Mouse (Mus musculus): ENCODE measurements at regions not wholly inside any gene's neighbourhood (a gene's known extent, or its start where the extent isn't known, plus 50 kb on each side); places are given as distances from the start of the nearest gene placed in this dataset.

GRCm38 (mm10) chr12:77135661-77136060, 102.3 kb upstream of the Fut8 start:
- no peak for DNase-seq (ENCODE audit: low spot score)

DNA sequence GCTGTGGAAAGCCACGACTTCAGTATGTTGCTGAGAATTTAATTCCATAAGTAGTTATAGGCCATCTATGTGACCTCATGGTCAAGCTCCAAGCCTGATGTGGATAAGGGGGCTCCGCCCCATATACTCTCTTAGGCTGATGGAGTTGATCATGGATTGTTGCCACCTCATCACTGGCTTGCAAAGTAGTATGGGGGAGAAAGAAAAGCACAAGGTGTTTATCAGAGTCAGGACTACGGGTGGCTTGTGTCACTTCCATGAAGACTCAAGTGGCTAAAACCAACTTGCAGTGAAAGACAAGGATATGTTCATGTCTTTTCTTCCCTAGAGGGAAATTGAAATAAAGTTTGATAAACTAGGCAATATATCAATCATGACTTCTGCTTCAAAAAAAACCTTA, 102.9 kb upstream of the Fut8 start:
- DNase-seq (ENCODE audit: low spot score), result no peak

- no peak for DNase-seq (ENCODE audit: low spot score)
Observed at GRCm38 (mm10) chr12:77134306-77135010, 103.5 kb upstream of the Fut8 start.

DNA sequence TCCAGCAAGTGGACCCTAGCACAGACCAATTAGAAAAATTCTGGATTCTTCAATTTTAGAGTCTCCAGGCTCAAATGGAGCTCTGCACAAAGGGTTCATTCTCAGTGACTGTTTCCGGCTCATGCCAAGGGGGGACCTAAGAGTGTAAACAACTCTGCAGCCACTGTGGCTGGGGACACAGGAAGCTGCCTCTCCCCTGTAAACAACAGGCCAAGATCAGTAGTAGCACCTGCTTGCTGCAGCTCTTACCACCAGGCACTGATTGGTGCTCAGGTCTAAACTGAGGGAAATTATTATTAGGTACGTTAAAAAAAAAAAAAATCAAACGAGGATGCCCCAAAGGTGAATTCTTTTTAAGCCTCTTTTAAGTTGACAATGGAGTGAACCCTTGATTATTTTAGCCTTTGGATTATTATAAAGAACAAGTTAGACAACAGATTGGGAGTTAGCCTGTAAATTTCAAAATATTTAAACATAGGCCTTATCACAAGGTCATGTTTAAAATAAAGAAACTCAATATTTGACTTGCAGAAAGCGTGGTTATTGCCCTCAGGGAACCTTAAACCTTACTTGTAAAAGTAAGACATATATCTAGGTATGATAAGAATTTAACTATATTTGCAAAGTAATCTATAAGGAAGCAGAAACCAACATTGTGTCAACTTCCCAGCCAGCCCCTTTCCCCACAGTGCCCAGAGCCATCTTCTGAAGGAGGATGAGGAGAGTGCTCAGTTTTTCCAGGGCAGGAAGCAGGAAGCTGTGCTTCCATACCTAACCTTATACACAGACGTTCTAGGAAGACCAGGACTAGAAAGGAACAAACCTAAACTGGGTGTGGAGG, 104.2 kb upstream of the Fut8 start:
- DNase-seq (ENCODE audit: low spot score), result no peak

GRCm38 (mm10) chr12:77131328-77131727, 106.6 kb upstream of the Fut8 start:
- peak; percentile 33 for DNase-seq (ENCODE audit: low spot score)

DNA sequence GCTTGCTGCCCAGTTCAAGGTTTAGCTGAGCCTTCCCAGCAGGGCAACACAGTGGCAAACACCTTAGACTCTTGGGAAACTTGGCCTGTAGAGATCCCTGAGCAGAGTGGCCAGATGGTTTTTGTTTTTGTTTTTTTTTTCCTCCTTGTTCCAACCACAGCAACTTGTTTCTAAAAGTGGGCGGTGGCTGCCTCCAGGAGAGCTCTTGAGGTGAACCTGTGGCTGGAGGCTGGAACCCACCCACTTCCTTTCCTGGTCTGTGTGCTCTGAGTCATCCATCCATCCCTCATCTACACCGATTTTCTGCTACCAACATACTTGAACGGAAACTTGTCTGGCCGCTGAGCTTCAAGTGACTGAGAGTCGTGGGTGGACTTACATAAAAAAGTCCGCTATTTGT, 107.4 kb upstream of the Fut8 start:
- DNase-seq (ENCODE audit: low spot score), result peak; percentile 35

GRCm38 (mm10) chr12:77124267-77124666, 113.7 kb upstream of the Fut8 start:
- no peak for DNase-seq (ENCODE audit: low spot score)

- DNase-seq (ENCODE audit: low spot score), result no peak
Observed at GRCm38 (mm10) chr12:77113516-77113915, 124.4 kb upstream of the Fut8 start.

- no peak for DNase-seq (ENCODE audit: low spot score)
Observed at GRCm38 (mm10) chr12:77112133-77112532, 125.8 kb upstream of the Fut8 start.

DNA sequence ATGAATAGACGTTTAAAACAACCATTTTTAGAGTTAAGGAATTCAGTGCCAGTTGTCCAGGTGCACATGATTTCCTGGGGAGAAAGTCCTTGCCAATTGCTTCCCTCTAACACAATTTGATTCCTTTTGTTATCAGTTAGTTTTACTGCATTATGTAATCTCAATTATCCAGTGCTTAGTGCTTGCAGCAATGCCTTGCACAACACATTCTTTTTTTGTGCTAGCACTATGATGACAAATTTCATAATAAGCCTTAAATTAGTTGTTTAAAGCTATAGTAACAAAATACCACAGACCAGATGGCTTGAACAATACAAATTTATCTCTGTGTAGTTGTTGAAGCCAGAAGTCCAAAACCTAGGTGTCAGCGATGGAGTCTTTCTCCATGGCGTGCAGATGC, 130.7 kb upstream of the Fut8 start:
- no peak for DNase-seq (ENCODE audit: low spot score)

GRCm38 (mm10) chr12:77105887-77106600, 131.9 kb upstream of the Fut8 start:
- no peak for DNase-seq (ENCODE audit: low spot score)

DNA sequence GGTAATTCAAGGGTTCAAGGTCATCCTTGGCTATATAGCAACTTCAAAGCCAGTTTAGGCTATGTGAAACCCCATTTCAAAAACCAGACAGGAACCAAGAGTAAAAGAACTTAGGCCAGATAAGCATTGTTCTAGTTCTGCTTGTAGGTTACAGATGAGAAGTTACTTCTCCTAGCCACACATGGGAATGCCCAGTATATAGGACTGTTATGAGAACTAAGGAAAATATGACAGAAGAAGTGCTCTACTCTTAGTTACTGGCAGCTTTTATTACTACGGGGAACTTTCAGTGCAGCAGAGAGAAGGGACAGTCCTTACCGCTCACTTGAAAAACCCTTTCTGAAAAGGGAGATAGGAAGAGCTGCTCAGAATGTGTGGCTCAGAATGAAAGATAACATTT, 137.4 kb upstream of the Fut8 start:
- DNase-seq (ENCODE audit: low spot score), result no peak

DNA sequence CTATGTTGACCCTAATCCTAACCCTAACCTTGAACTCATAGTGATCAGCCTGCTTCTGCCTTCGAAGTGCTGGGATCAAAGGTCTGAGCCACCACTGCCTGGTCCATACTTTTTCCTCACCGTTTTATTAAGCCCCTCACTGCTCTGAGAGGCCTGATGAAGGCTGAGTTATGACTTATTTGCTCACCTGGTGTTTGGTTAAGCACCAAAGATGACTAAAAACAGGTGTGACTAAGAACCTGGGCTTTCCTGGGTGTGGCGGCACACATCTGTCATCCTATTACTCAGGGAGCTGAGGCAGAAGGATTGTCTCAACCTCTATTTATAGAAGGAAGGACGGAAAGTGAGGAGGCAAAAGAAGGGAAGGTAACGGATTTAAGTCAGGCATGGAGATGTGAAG, 137.5 kb upstream of the Max start:
- no peak for DNase-seq (ENCODE audit: low spot score)

DNA sequence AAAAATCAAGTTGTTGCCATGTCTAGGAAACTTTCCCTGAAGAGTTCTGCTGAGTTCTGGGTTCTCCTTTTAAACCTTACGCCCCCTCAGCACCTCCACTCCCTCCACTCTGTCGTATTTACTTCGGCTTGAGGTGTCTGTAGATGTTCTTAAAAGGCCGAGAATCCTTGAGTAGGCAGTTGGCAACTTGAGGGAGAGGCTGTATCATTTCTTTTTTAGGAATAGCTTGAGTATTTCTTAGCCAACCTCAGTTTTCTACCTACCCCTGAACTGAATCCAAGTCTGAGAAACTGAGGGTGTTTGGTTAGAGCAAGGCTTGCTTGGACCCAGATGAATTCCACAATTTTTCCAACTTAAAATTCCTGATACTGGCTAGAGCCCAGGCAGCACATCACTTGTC, 136.8 kb upstream of the Max start:
- DNase-seq (ENCODE audit: low spot score), result no peak

DNA sequence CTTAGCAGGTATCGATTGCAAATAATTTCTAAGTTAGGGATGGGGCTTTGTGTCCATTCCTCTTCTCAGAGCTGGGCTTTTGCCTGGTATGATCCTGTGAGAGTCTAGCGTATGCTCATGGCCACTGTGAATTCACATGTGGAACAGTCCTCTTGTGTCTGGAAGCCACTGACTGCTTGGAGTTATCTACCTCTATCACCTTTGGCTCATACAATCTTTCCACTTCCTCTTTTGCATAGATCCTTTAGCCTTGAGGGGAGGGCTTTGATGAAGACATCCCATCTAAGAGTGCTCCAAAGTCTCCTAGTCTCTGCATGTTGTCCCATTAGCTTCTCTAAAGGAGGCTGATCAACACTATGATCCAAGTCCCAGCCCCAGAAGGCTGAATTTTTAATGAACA, 135.8 kb upstream of the Max start:
- no peak for DNase-seq (ENCODE audit: low spot score)

- DNase-seq (ENCODE audit: low spot score), result no peak
Observed at GRCm38 (mm10) chr12:77096461-77096860, 134.5 kb upstream of the Max start.

- no peak for DNase-seq (ENCODE audit: low spot score)
Observed at GRCm38 (mm10) chr12:77094999-77095915, 133.3 kb upstream of the Max start.

GRCm38 (mm10) chr12:77094168-77094567, 132.2 kb upstream of the Max start:
- no peak for DNase-seq (ENCODE audit: low spot score)

- DNase-seq (ENCODE audit: low spot score), result no peak
Observed at GRCm38 (mm10) chr12:77092741-77093140, 130.7 kb upstream of the Max start.

DNA sequence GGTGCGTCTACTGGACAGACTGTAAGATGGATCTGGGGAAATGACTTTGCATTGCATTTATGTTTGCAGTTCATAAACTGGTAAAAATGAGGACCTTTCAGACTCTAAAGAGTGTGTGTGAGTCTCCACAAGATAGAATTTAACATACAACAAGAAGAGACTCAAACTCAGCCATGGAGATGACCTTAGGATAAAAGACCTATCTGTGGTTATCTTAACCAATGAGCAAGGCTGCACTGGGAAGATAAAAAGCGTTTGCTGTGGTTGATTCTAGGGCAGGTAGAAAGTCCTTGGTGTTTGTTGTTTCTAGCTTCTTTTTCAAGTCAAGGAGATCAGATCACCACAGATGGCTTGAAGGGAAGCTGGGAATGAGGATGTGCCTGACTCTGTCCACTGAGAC, 130.1 kb upstream of the Max start:
- no peak for DNase-seq (ENCODE audit: low spot score)

- no peak for DNase-seq (ENCODE audit: low spot score)
Observed at GRCm38 (mm10) chr12:77091700-77092099, 129.7 kb upstream of the Max start.

- no peak for DNase-seq (ENCODE audit: low spot score)
Observed at GRCm38 (mm10) chr12:77090525-77090924, 128.5 kb upstream of the Max start.
